Mouse (Mus musculus): ENCODE measurements around the gene Gm5485.

Gene Gm5485

GRCm38 (mm10) chr16:48412246-48412645 is at the start of gene Gm5485:
TSS of gene Gm5485 (minus strand) at chr16:48412416.
- in situ Hi-C loops (cut with MboI, MseI) = loop anchor here (10.0 kb wide), 1 partner anchor 163 kb away; no protein-coding TSS in a partner anchor

- in situ Hi-C loops (cut with MboI, MseI) = no loop called here
Observed at GRCm38 (mm10) chr16:48453264-48453663, 41.0 kb upstream of the Gm5485 start.

- in situ Hi-C loops (cut with MboI, MseI) = no loop called here
Observed at GRCm38 (mm10) chr16:48446161-48446925, 34.1 kb upstream of the Gm5485 start.

- in situ Hi-C loops (cut with MboI, MseI) = no loop called here
Observed at GRCm38 (mm10) chr16:48444589-48444988, 32.4 kb upstream of the Gm5485 start.

GRCm38 (mm10) chr16:48437476-48437875 is 25.3 kb upstream of the Gm5485 start:
- in situ Hi-C loops (cut with MboI, MseI) = loop anchor here (10.0 kb wide), 1 partner anchor 947 kb away; no protein-coding TSS in a partner anchor

- in situ Hi-C loops (cut with MboI, MseI) = loop anchor here (10.0 kb wide), 1 partner anchor 949 kb away; no protein-coding TSS in a partner anchor
Observed at GRCm38 (mm10) chr16:48435454-48435853, 23.2 kb upstream of the Gm5485 start.

GRCm38 (mm10) chr16:48431027-48431426 is 18.8 kb upstream of the Gm5485 start, which contains the start of gene Morc1:
TSS of gene Morc1 (plus strand) at chr16:48431237.
- in situ Hi-C loops (cut with MboI, MseI) = loop anchor here (10.0 kb wide), 1 partner anchor 954 kb away; no protein-coding TSS in a partner anchor

- in situ Hi-C loops (cut with MboI, MseI) = no loop called here
Observed at GRCm38 (mm10) chr16:48429427-48429826, 17.2 kb upstream of the Gm5485 start.

GRCm38 (mm10) chr16:48424069-48424468 is 11.9 kb upstream of the Gm5485 start:
- in situ Hi-C loops (cut with MboI, MseI) = no loop called here

GRCm38 (mm10) chr16:48422501-48422900 is 10.3 kb upstream of the Gm5485 start:
- in situ Hi-C loops (cut with MboI, MseI) = no loop called here

- in situ Hi-C loops (cut with MboI, MseI) = loop anchor here (10.0 kb wide), 1 partner anchor 156 kb away; no protein-coding TSS in a partner anchor
Observed at GRCm38 (mm10) chr16:48419035-48419434, 6.8 kb upstream of the Gm5485 start.

- in situ Hi-C loops (cut with MboI, MseI) = loop anchor here (10.0 kb wide), 1 partner anchor 156 kb away; no protein-coding TSS in a partner anchor
Observed at GRCm38 (mm10) chr16:48418557-48418956, 6.3 kb upstream of the Gm5485 start.

- in situ Hi-C loops (cut with MboI, MseI) = loop anchor here (10.0 kb wide), 1 partner anchor 165 kb away; no protein-coding TSS in a partner anchor
Observed at GRCm38 (mm10) chr16:48410125-48410524, 2.1 kb downstream of the Gm5485 start.

- in situ Hi-C loops (cut with MboI, MseI) = no loop called here
Observed at GRCm38 (mm10) chr16:48409580-48409979, 2.6 kb downstream of the Gm5485 start.

GRCm38 (mm10) chr16:48405674-48406403 is 6.4 kb downstream of the Gm5485 start:
- in situ Hi-C loops (cut with MboI, MseI) = no loop called here

- in situ Hi-C loops (cut with MboI, MseI) = no loop called here
Observed at GRCm38 (mm10) chr16:48404009-48404408, 8.2 kb downstream of the Gm5485 start.

GRCm38 (mm10) chr16:48403423-48403822 is 8.8 kb downstream of the Gm5485 start:
- in situ Hi-C loops (cut with MboI, MseI) = no loop called here

- in situ Hi-C loops (cut with MboI, MseI) = no loop called here
Observed at GRCm38 (mm10) chr16:48402963-48403362, 9.3 kb downstream of the Gm5485 start.

- in situ Hi-C loops (cut with MboI, MseI) = no loop called here
Observed at GRCm38 (mm10) chr16:48395278-48395677, 16.9 kb downstream of the Gm5485 start.

GRCm38 (mm10) chr16:48386982-48387381 is 25.2 kb downstream of the Gm5485 start:
- in situ Hi-C loops (cut with MboI, MseI) = no loop called here

GRCm38 (mm10) chr16:48383582-48384257 is 28.5 kb downstream of the Gm5485 start:
- in situ Hi-C loops (cut with MboI, MseI) = no loop called here
